Mouse (Mus musculus) fat pad, adult 2 months (tissue): ENCODE results near the gene Gm20843.
"Not testable (repeated sequence)": the region's sequence is repeated elsewhere in the genome, so short reads cannot be mapped to it uniquely, and the experiment has no call there.

Experiments used
- DNase-seq: peaks from one replicate; pipeline ENCODE4 v3.0.0-alpha.2; 2011; ENCODE audit warnings: low read depth, low spot score; ENCODE audit errors: extremely low read depth

Gm20843 gene

GRCm38 (mm10) chrY:72247018-72247417 is at the start of gene Gm20843:
Gene Gm20843, minus strand, starts transcription at chrY:72247118.
- not testable (repeated sequence) for DNase-seq
